Mouse (Mus musculus) kidney, postnatal 36 days (tissue): ENCODE measurements around the gene Chmp5.
A peak's percentile ranks its signal among the peaks of the same experiment; 100 is the strongest.
"Not testable (repeated sequence)": the region's sequence is repeated elsewhere in the genome, so short reads cannot be mapped to it uniquely, and the experiment has no call there.

Source experiments
- DNase-seq, 2 experiments: peaks; one replicate each; pipeline ENCODE4 v3.0.0; 2021 to 2022; ENCODE audit warnings: mixed read lengths in 2 of 2

The Chmp5 gene

GRCm38 (mm10) chr4:40948160-40948708, at the start of gene Chmp5, which contains the start of gene Bag1:
Gene Chmp5 (plus strand): TSS chr4:40948407.
Gene Bag1 (minus strand): TSS chr4:40948294.
- DNase-seq, result peak; percentile 98 to 99

- DNase-seq, result no peak
These were observed 49.6 kb upstream of the Chmp5 start for GRCm38 (mm10) chr4:40898476-40899044.

GRCm38 (mm10) chr4:40899264-40899663, 48.9 kb upstream of the Chmp5 start:
- no peak for DNase-seq

- no peak for DNase-seq
These were observed 48.1 kb upstream of the Chmp5 start for GRCm38 (mm10) chr4:40900071-40900470.

GRCm38 (mm10) chr4:40900612-40901011, 47.6 kb upstream of the Chmp5 start:
- no peak for DNase-seq

- peak; percentile 24 to 34 for DNase-seq
These were observed 41.9 kb upstream of the Chmp5 start for GRCm38 (mm10) chr4:40906298-40906697.

GRCm38 (mm10) chr4:40908261-40908969, 39.8 kb upstream of the Chmp5 start:
- DNase-seq, result peak; percentile 82 to 84

GRCm38 (mm10) chr4:40914287-40914867, 33.8 kb upstream of the Chmp5 start:
- DNase-seq, result peak in 1 of 2 experiments; percentile 29

GRCm38 (mm10) chr4:40915947-40916346, 32.3 kb upstream of the Chmp5 start:
- no peak for DNase-seq

GRCm38 (mm10) chr4:40916592-40917155, 31.5 kb upstream of the Chmp5 start:
- peak; percentile 24 to 63 for DNase-seq

- DNase-seq, result peak in 1 of 2 experiments; percentile 44
These were observed 28.4 kb upstream of the Chmp5 start, which contains the start of gene Spink4 for GRCm38 (mm10) chr4:40919785-40920184. Gene Spink4 (plus strand): TSS chr4:40920052.

GRCm38 (mm10) chr4:40920576-40920975, 27.6 kb upstream of the Chmp5 start:
- no peak for DNase-seq

GRCm38 (mm10) chr4:40921288-40921687, 26.9 kb upstream of the Chmp5 start:
- no peak for DNase-seq

- DNase-seq, result peak; percentile 33 to 40
These were observed 25.0 kb upstream of the Chmp5 start for GRCm38 (mm10) chr4:40923087-40923651.

GRCm38 (mm10) chr4:40925568-40925967, 22.6 kb upstream of the Chmp5 start:
- no peak for DNase-seq

GRCm38 (mm10) chr4:40929046-40929445, 19.2 kb upstream of the Chmp5 start:
- DNase-seq, result peak in 1 of 2 experiments; percentile 53

- no peak for DNase-seq
These were observed 14.5 kb upstream of the Chmp5 start for GRCm38 (mm10) chr4:40933694-40934093.

GRCm38 (mm10) chr4:40934369-40934768, 13.8 kb upstream of the Chmp5 start:
- not testable (repeated sequence) for DNase-seq

- DNase-seq, result peak; percentile 20 to 45
These were observed 11.9 kb upstream of the Chmp5 start for GRCm38 (mm10) chr4:40936175-40936839.

GRCm38 (mm10) chr4:40938793-40939192, 9.4 kb upstream of the Chmp5 start:
- DNase-seq, result no peak

- DNase-seq, result no peak
These were observed 4.6 kb upstream of the Chmp5 start for GRCm38 (mm10) chr4:40943651-40944050.

GRCm38 (mm10) chr4:40946516-40947121, 1.6 kb upstream of the Chmp5 start:
- no peak for DNase-seq
